Mouse (Mus musculus): ENCODE measurements around the gene Tmem219.

GRCm38 (mm10) chr7:126952646-126953045, 29.9 kb upstream of the Tmem219 start:
- TF ChIP-seq CTCF (conservative IDR thresholded peaks at IDR 0.05; ENCODE audit: low read length) (no peak), NANOG (IDR thresholded peaks at IDR 0.05; ENCODE audit: borderline replicate concordance, low read length) (no peak), POU5F1 (IDR thresholded peaks at IDR 0.05; ENCODE audit: borderline replicate concordance, low read length) (no peak)

Measured in E14TG2a.4 (cell line).